ENCODE assay signal across 23 mouse cellular contexts in the genomic region with DNA sequence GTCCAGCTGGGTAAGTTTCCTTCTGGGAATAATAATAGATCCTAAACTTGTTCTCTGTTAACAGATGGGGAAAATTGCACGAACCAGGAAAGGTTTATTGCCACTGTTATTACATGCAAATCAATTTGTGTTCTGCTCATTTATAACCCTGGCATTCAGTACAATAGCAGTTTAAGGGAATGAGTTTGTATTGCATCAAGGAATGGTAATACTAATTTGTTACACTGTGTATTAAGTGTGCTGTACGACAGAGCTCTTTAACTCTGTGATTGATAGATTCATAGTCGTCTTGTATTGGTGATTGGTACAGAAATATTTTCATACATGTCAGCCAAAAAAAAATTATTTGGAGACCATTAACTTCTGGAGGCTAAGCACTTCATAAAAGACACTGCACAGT.
"Had no signal": no experiment of that assay in that cellular context is flagged by ENCODE, and none has a peak within 500 bp of the region (broad histone marks: within the 10 kb centered on the region; RNA-seq: fewer than 3 reads in every experiment).

No protein-coding gene starts in this region.

- H3K4me1 ChIP-seq: limb, embryonic 10.5 days; limb, embryonic 13.5 days; liver, embryonic 12.5 days; liver, embryonic 15.5 days; lung, embryonic 15.5 days; midbrain, embryonic 10.5 days; midbrain, embryonic 13.5 days; stomach, embryonic 15.5 days had no signal

- ATAC-seq: liver, embryonic 12.5 days; midbrain, embryonic 13.5 days; midbrain, embryonic 16.5 days had no signal

- H3K4me2 ChIP-seq: limb, embryonic 13.5 days; liver, embryonic 12.5 days; liver, embryonic 15.5 days; lung, embryonic 15.5 days; midbrain, embryonic 13.5 days; stomach, embryonic 15.5 days had no signal

- H3K4me3 ChIP-seq: layer of hippocampus, adult 2 months; limb, embryonic 10.5 days; limb, embryonic 13.5 days; liver, embryonic 12.5 days; liver, embryonic 15.5 days; lung, embryonic 15.5 days; midbrain, embryonic 10.5 days; midbrain, embryonic 13.5 days; myocyte; stomach, embryonic 15.5 days had no signal

- H3K27ac ChIP-seq: kidney, postnatal 0 days; layer of hippocampus, adult 2 months; limb, embryonic 10.5 days; limb, embryonic 13.5 days; liver, embryonic 12.5 days; liver, embryonic 15.5 days; lung, embryonic 15.5 days; midbrain, embryonic 10.5 days; midbrain, embryonic 13.5 days; stomach, embryonic 15.5 days had no signal

- H3K27me3 ChIP-seq: limb, embryonic 13.5 days; liver, embryonic 12.5 days; liver, embryonic 15.5 days; lung, embryonic 15.5 days; midbrain, embryonic 13.5 days; stomach, embryonic 15.5 days had no signal

- H3K9ac ChIP-seq: limb, embryonic 13.5 days; liver, embryonic 12.5 days; liver, embryonic 15.5 days; lung, embryonic 15.5 days; midbrain, embryonic 13.5 days; stomach, embryonic 15.5 days had no signal

- DNase-seq: kidney, adult 2 months; kidney, postnatal 25 days; layer of hippocampus, adult 9-11 months; liver; lung, adult 18-20 months; lung, postnatal 10 days; lung, postnatal 36 days; retina, postnatal 1 day; right cerebral cortex, postnatal 25 days; spleen, adult 18-20 months; thymus, postnatal 25 days had no signal

- H3K9me3 ChIP-seq: limb, embryonic 10.5 days; limb, embryonic 13.5 days; liver, embryonic 12.5 days; liver, embryonic 15.5 days; lung, embryonic 15.5 days; midbrain, embryonic 10.5 days; midbrain, embryonic 13.5 days; stomach, embryonic 15.5 days had no signal

- H3K36me3 ChIP-seq: limb, embryonic 10.5 days; limb, embryonic 13.5 days; liver, embryonic 12.5 days; liver, embryonic 15.5 days; lung, embryonic 15.5 days; midbrain, embryonic 10.5 days; midbrain, embryonic 13.5 days; stomach, embryonic 15.5 days had no signal
